Mouse (Mus musculus) ES-E14 (cell line): Measurements from ENCODE around the gene Tmem245. TPM values are rescaled to one million over a fixed set of nuclear protein-coding genes. Genes with fewer than 3 reads are reported as not detected.

ENCODE experiments used
- DNase-seq: peaks from one replicate; pipeline ENCODE4 v3.0.0-alpha.2; 2013; ENCODE audit warnings: low read depth, low spot score
- H3K27ac ChIP-seq: 2 replicates; pipeline ENCODE4 v1.5.1; 2012; ENCODE audit warnings: low read depth, mild to moderate bottlenecking, low read length, moderate library complexity, mixed read lengths; ENCODE audit not compliant: poor library complexity, insufficient read depth, severe bottlenecking
- H3K36me3 ChIP-seq: 2 replicates; pipeline ENCODE4 v1.6.1; 2012; ENCODE audit warnings: mild to moderate bottlenecking, low read length, moderate library complexity, mixed read lengths; ENCODE audit not compliant: control insufficient read depth, poor library complexity, insufficient read depth, severe bottlenecking
- H3K4me1 ChIP-seq, 2 experiments: fragments of 150-350 bp in 1 of 2; sonication (generic) in 1 of 2; 2 replicates each; pipeline ENCODE4 v1.6.1; 2012; ENCODE audit warnings: low read length in 2 of 2, mild to moderate bottlenecking in 1 of 2, mixed read lengths in 1 of 2; ENCODE audit not compliant: control insufficient read depth in 2 of 2, insufficient read depth in 2 of 2, poor library complexity in 1 of 2
- H3K4me3 ChIP-seq, 2 experiments: fragments of 150-350 bp in 1 of 2; sonication (generic) in 1 of 2; 2 replicates each; pipeline ENCODE4 v1.5.1; 2012; ENCODE audit warnings: low read length in 2 of 2, low read depth in 1 of 2, mild to moderate bottlenecking in 1 of 2, mixed read lengths in 1 of 2; ENCODE audit not compliant: insufficient read depth in 1 of 2, poor library complexity in 1 of 2, severe bottlenecking in 1 of 2
- H3K9ac ChIP-seq: 2 replicates; pipeline ENCODE4 v1.6.1; 2012; ENCODE audit warnings: low read depth, mild to moderate bottlenecking, low read length, mixed read lengths; ENCODE audit not compliant: poor library complexity, insufficient read depth, severe bottlenecking
- H3K9me3 ChIP-seq: fragments of 150-350 bp; sonication (generic); 2 replicates; pipeline ENCODE4 v1.6.1; 2012; ENCODE audit warnings: low read depth, mild to moderate bottlenecking, low read length; ENCODE audit not compliant: control insufficient read depth, insufficient read depth
- CHD2 ChIP-seq: IDR thresholded peaks from 2 replicates; pipeline ENCODE4 v1.6.1; 2014; ENCODE audit warnings: mild to moderate bottlenecking, low read depth, low read length, inconsistent platforms
- HCFC1 ChIP-seq: IDR thresholded peaks from 2 replicates; pipeline ENCODE4 v1.6.1; 2012; ENCODE audit warnings: low read length, inconsistent platforms, borderline replicate concordance; ENCODE audit not compliant: insufficient read depth
- MAFK ChIP-seq: IDR thresholded peaks from 2 replicates; pipeline ENCODE4 v1.6.1; 2014; ENCODE audit warnings: mild to moderate bottlenecking, low read depth, low read length, inconsistent platforms; ENCODE audit not compliant: insufficient read depth
- ZC3H11A ChIP-seq: IDR thresholded peaks from 2 replicates; pipeline ENCODE4 v1.6.1; 2012; ENCODE audit warnings: low read depth, mild to moderate bottlenecking, inconsistent platforms, low read length, borderline replicate concordance
- ZNF384 ChIP-seq: IDR thresholded peaks from 2 replicates; pipeline ENCODE4 v1.6.1; 2012; ENCODE audit warnings: low read depth, low read length, inconsistent platforms
- in situ Hi-C, 2 experiments: fragments of 600-800 bp; cut with MboI; formaldehyde crosslinking; loops; one replicate each; pipeline ENCODE4 v1.15.1; 2025; ENCODE audit warnings: low sequenced_read_pairs in 2 of 2, inconsistent platforms in 1 of 2; ENCODE audit not compliant: unreplicated experiment in 2 of 2
- total RNA-seq: library from RNA; depleted of rRNA; stranded (reverse); fragments of 300-350 nt; gene quantifications from 2 replicates; pipeline ENCODE4 v1.2.3, GENCODE M21; 2012

The Tmem245 gene
- total RNA-seq, 1 experiment = 54.9 TPM

DNA sequence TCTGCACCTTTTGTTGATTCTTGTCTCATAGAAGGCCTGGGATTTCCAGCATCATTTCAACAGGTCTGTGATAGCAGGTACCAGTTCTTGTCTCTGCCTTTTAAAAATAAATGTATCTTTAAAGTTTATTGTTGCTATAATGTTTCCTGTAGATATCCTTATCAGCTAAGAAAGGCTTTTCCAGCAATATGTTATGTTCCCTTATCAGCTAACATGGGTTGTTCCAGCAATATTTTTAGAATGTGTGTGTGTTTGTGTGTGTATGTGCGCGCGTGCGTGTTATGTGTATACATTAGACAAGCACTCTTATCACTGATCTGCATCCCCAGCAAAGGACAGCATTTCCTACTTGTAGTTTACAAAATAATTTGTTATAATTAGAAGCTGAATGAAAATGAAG is 85.7 kb downstream of the Tmem245 start:
- no peaks in the 10 kb centered on the region for H3K36me3 ChIP-seq
- peaks cover 5 to 6% of the 10 kb centered on the region in 2 experiments; a peak in 3 of 4 replicates for H3K4me1 ChIP-seq
- no peak overlapping the region for H3K9ac ChIP-seq
- H3K27ac ChIP-seq = no peak overlapping the region
- H3K9me3 ChIP-seq = no peaks in the 10 kb centered on the region
- H3K4me3 ChIP-seq = no peak overlapping the region
- no peak for TF ChIP-seq HCFC1
- TF ChIP-seq MAFK = no peak
- no peak for TF ChIP-seq ZC3H11A
- TF ChIP-seq CHD2 = no peak
- TF ChIP-seq ZNF384 = no peak
- in situ Hi-C loops = no loop called here
- no peak for DNase-seq

DNA sequence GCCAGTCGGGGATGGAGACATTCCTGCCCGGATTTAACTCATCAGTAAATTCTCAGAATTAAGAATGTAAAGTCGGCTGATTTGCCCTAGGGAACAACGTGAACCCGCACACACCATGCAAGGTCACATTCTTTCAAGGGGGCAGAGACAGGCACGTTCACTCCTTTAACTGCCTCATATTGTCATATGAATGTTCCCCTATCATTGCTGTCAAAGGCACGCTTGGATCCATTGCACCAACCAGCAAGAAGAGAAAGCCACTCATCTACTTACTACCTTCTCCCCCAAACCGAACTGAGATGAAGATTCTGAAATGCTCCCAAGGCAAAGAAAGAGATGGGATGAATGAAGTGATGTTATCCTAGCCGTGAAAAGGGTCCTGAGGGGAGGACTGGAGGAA is 88.5 kb downstream of the Tmem245 start:
- Histone ChIP-seq H3K4me1 (peaks cover 6 to 18% of the 10 kb centered on the region in 2 experiments), H3K4me3 (no peak overlapping the region), H3K9ac (no peak overlapping the region), H3K36me3 (no peaks in the 10 kb centered on the region), H3K27ac (peak overlapping the region; percentile 90; the same call in 1 of the 2 replicates), H3K9me3 (no peaks in the 10 kb centered on the region)
- peak; percentile 52 for DNase-seq
- in situ Hi-C loops = no loop called here
- TF ChIP-seq CHD2 (no peak), ZNF384 (no peak), HCFC1 (no peak)

GRCm38 (mm10) chr4:56856371-56856949 is 90.8 kb downstream of the Tmem245 start:
- TF ChIP-seq CHD2 = no peak
- TF ChIP-seq ZNF384 = no peak
- Histone ChIP-seq H3K4me3 (no peak overlapping the region), H3K4me1 (peaks cover 6 to 18% of the 10 kb centered on the region in 2 experiments), H3K36me3 (no peaks in the 10 kb centered on the region), H3K9ac (peak overlapping the region; percentile 55; the same call in 1 of the 2 replicates), H3K9me3 (no peaks in the 10 kb centered on the region), H3K27ac (peak overlapping the region; percentile 40; the same call in 1 of the 2 replicates)
- in situ Hi-C loops = no loop called here
- no peak for DNase-seq

GRCm38 (mm10) chr4:56855935-56856334 is 91.3 kb downstream of the Tmem245 start:
- peak overlapping the region in 1 of 2 experiments; percentile 3; a peak in 1 of 4 replicates for H3K4me3 ChIP-seq
- in situ Hi-C loops = no loop called here
- TF ChIP-seq ZNF384 (no peak), CHD2 (no peak), HCFC1 (no peak), ZC3H11A (no peak), MAFK (no peak)
- H3K4me1 ChIP-seq = peaks cover 6 to 22% of the 10 kb centered on the region in 2 experiments
- H3K9me3 ChIP-seq = no peaks in the 10 kb centered on the region
- no peak for DNase-seq
- H3K27ac ChIP-seq = peak overlapping the region; percentile 40; the same call in 1 of the 2 replicates
- no peaks in the 10 kb centered on the region for H3K36me3 ChIP-seq
- peak overlapping the region; percentile 55; the same call in 1 of the 2 replicates for H3K9ac ChIP-seq

DNA sequence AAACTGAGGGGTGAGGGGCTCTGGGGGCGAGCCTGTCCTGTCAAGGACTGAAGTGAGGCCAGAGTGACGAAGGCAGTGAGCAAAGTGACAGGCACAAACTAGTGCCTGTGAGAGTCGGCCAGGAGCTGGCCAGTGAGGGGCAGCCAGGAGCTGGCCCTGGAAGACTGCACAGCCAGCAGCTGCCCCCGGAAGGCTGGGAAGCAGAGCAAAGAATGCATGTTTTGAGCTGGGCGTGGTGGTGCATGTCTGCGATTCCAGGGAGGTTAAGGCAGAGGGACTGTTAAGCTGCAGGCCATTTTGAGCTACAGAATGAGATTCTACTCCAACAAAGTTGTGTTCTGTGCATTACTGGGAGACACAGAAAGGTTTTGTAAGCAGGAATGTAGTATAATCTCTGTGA is 96.5 kb downstream of the Tmem245 start:
- Histone ChIP-seq H3K4me3 (no peak overlapping the region), H3K36me3 (no peaks in the 10 kb centered on the region), H3K9ac (no peak overlapping the region), H3K9me3 (no peaks in the 10 kb centered on the region), H3K4me1 (peaks cover 4 to 21% of the 10 kb centered on the region in 2 experiments; a peak in 3 of 4 replicates), H3K27ac (no peak overlapping the region)
- no peak for TF ChIP-seq ZNF384
- in situ Hi-C loops = no loop called here
- no peak for DNase-seq
